Mouse (Mus musculus): ENCODE measurements around the gene Ssh1.

DNA sequence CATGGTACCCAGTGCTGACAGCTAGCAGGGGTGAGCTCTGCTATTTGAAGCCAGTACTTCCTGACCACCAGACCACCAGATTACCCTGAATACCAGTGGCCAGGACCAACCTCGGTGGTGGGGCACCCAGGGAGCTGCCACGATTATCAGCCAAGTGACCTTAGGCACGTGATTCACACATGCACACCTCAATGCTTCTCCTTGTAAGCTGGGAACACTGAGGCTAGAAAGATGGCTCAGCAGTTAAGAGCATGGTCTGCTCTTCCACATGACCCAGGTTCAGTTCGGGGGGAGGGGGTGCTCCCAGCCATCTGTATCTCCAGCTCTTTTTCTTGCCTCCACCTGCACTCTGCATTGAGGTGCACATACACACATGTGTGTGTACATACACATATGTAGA is 15.4 kb upstream of the Ssh1 start:
- TF ChIP-seq CTCF (IDR thresholded peaks at IDR 0.05; ENCODE audit: low read depth) (no peak), EP300 (IDR thresholded peaks at IDR 0.05; ENCODE audit: low read depth) (no peak)
